Mouse (Mus musculus): ENCODE data around the gene Tmbim1. TPM values are rescaled to one million over a fixed set of nuclear protein-coding genes. Genes with fewer than 3 reads are reported as not detected.
A peak's percentile ranks its signal among the peaks of the same experiment; 100 is the strongest.

The Tmbim1 gene
- polyA plus RNA-seq, 1 experiment: 69.2 TPM

- WGBS: 91% methylated on average over 3 of the region's 3 CpGs
- TF ChIP-seq POLR2A (IDR thresholded peaks at IDR 0.05; ENCODE audit: control insufficient read depth, extremely low read depth, insufficient read depth, low read length, poor library complexity) (no peak), CTCF (IDR thresholded peaks at IDR 0.05; ENCODE audit: borderline replicate concordance, control insufficient read depth, extremely low read depth, insufficient read depth, low read length, poor library complexity) (no peak)
- Histone ChIP-seq H3K27me3 (ENCODE audit: control insufficient read depth, insufficient read depth, low read length) (no peaks in the 10 kb centered on the region), H3K4me3 (ENCODE audit: control insufficient read depth, insufficient read depth, low read length) (no peak overlapping the region), H3K4me1 (replicated peaks; ENCODE audit: control insufficient read depth, insufficient read depth, low read length) (peaks cover 14% of the 10 kb centered on the region), H3K36me3 (ENCODE audit: control insufficient read depth, insufficient read depth, low read length) (no peaks in the 10 kb centered on the region), H3K27ac (ENCODE audit: control insufficient read depth, insufficient read depth, low read length) (no peak overlapping the region)
- DNase-seq: no peak
Measured at GRCm38 (mm10) chr1:74314796-74315195, 9.4 kb upstream of the Tmbim1 start.

- H3K27ac ChIP-seq (ENCODE audit: control insufficient read depth, insufficient read depth, low read length): no peak overlapping the region
- no peak for TF ChIP-seq CTCF (IDR thresholded peaks at IDR 0.05; ENCODE audit: borderline replicate concordance, control insufficient read depth, extremely low read depth, insufficient read depth, low read length, poor library complexity)
- no peak for TF ChIP-seq POLR2A (IDR thresholded peaks at IDR 0.05; ENCODE audit: control insufficient read depth, extremely low read depth, insufficient read depth, low read length, poor library complexity)
- DNase-seq: peak; percentile 72
- no peaks in the 10 kb centered on the region for H3K27me3 ChIP-seq (ENCODE audit: control insufficient read depth, insufficient read depth, low read length)
- peaks cover 18% of the 10 kb centered on the region for H3K4me1 ChIP-seq (replicated peaks; ENCODE audit: control insufficient read depth, insufficient read depth, low read length)
- no peak overlapping the region for H3K4me3 ChIP-seq (ENCODE audit: control insufficient read depth, insufficient read depth, low read length)
- 4% methylated on average over 3 of the region's 3 CpGs for WGBS
- no peaks in the 10 kb centered on the region for H3K36me3 ChIP-seq (ENCODE audit: control insufficient read depth, insufficient read depth, low read length)
Measured at GRCm38 (mm10) chr1:74313049-74313692, 7.7 kb upstream of the Tmbim1 start.

GRCm38 (mm10) chr1:74309767-74310166 lies 4.3 kb upstream of the Tmbim1 start:
- Histone ChIP-seq H3K36me3 (ENCODE audit: control insufficient read depth, insufficient read depth, low read length) (no peaks in the 10 kb centered on the region), H3K4me3 (ENCODE audit: control insufficient read depth, insufficient read depth, low read length) (no peak overlapping the region), H3K27me3 (ENCODE audit: control insufficient read depth, insufficient read depth, low read length) (no peaks in the 10 kb centered on the region), H3K27ac (ENCODE audit: control insufficient read depth, insufficient read depth, low read length) (no peak overlapping the region), H3K4me1 (replicated peaks; ENCODE audit: control insufficient read depth, insufficient read depth, low read length) (peaks cover 9% of the 10 kb centered on the region)
- TF ChIP-seq POLR2A (IDR thresholded peaks at IDR 0.05; ENCODE audit: control insufficient read depth, extremely low read depth, insufficient read depth, low read length, poor library complexity): no peak
- TF ChIP-seq CTCF (IDR thresholded peaks at IDR 0.05; ENCODE audit: borderline replicate concordance, control insufficient read depth, extremely low read depth, insufficient read depth, low read length, poor library complexity): no peak
- no peak for DNase-seq
- WGBS: 63% methylated on average over 3 of the region's 3 CpGs

- no peak for DNase-seq
- H3K27ac ChIP-seq (ENCODE audit: control insufficient read depth, insufficient read depth, low read length): no peak overlapping the region
- no peaks in the 10 kb centered on the region for H3K36me3 ChIP-seq (ENCODE audit: control insufficient read depth, insufficient read depth, low read length)
- H3K4me1 ChIP-seq (replicated peaks; ENCODE audit: control insufficient read depth, insufficient read depth, low read length): peaks cover 18% of the 10 kb centered on the region
- no peaks in the 10 kb centered on the region; the same call in 1 of the 2 replicates for H3K27me3 ChIP-seq (ENCODE audit: control insufficient read depth, insufficient read depth, low read length)
- 51% methylated on average over 10 of the region's 10 CpGs for WGBS
- TF ChIP-seq POLR2A (IDR thresholded peaks at IDR 0.05; ENCODE audit: control insufficient read depth, extremely low read depth, insufficient read depth, low read length, poor library complexity) (no peak), CTCF (IDR thresholded peaks at IDR 0.05; ENCODE audit: borderline replicate concordance, control insufficient read depth, extremely low read depth, insufficient read depth, low read length, poor library complexity) (no peak)
- no peak overlapping the region for H3K4me3 ChIP-seq (ENCODE audit: control insufficient read depth, insufficient read depth, low read length)
Measured at GRCm38 (mm10) chr1:74308001-74308964, 2.9 kb upstream of the Tmbim1 start.

GRCm38 (mm10) chr1:74307146-74307545 lies 1.7 kb upstream of the Tmbim1 start:
- H3K4me1 ChIP-seq (replicated peaks; ENCODE audit: control insufficient read depth, insufficient read depth, low read length): peaks cover 18% of the 10 kb centered on the region
- WGBS: 100% methylated on average over 1 of the region's 1 CpGs
- TF ChIP-seq CTCF (IDR thresholded peaks at IDR 0.05; ENCODE audit: borderline replicate concordance, control insufficient read depth, extremely low read depth, insufficient read depth, low read length, poor library complexity) (no peak), POLR2A (IDR thresholded peaks at IDR 0.05; ENCODE audit: control insufficient read depth, extremely low read depth, insufficient read depth, low read length, poor library complexity) (no peak)
- no peaks in the 10 kb centered on the region for H3K36me3 ChIP-seq (ENCODE audit: control insufficient read depth, insufficient read depth, low read length)
- DNase-seq: no peak
- no peak overlapping the region for H3K27ac ChIP-seq (ENCODE audit: control insufficient read depth, insufficient read depth, low read length)
- no peaks in the 10 kb centered on the region; the same call in 1 of the 2 replicates for H3K27me3 ChIP-seq (ENCODE audit: control insufficient read depth, insufficient read depth, low read length)
- H3K4me3 ChIP-seq (ENCODE audit: control insufficient read depth, insufficient read depth, low read length): no peak overlapping the region

GRCm38 (mm10) chr1:74304946-74305345 lies 476 bp downstream of the Tmbim1 start:
- DNase-seq: no peak
- Histone ChIP-seq H3K4me3 (ENCODE audit: control insufficient read depth, insufficient read depth, low read length) (no peak overlapping the region), H3K27me3 (ENCODE audit: control insufficient read depth, insufficient read depth, low read length) (no peaks in the 10 kb centered on the region; the same call in 1 of the 2 replicates), H3K4me1 (replicated peaks; ENCODE audit: control insufficient read depth, insufficient read depth, low read length) (peaks cover 18% of the 10 kb centered on the region), H3K36me3 (ENCODE audit: control insufficient read depth, insufficient read depth, low read length) (no peaks in the 10 kb centered on the region), H3K27ac (ENCODE audit: control insufficient read depth, insufficient read depth, low read length) (no peak overlapping the region)
- WGBS: 97% methylated on average over 4 of the region's 4 CpGs
- TF ChIP-seq POLR2A (IDR thresholded peaks at IDR 0.05; ENCODE audit: control insufficient read depth, extremely low read depth, insufficient read depth, low read length, poor library complexity): no peak
- TF ChIP-seq CTCF (IDR thresholded peaks at IDR 0.05; ENCODE audit: borderline replicate concordance, control insufficient read depth, extremely low read depth, insufficient read depth, low read length, poor library complexity): no peak

All from thymus, adult 2 months (tissue).